Comparison of ENCODE assay signal across 29 mouse cellular contexts in genomic region chrX:96117366-96117765, GRCm38 (mm10). TPM values are rescaled to one million over a fixed set of nuclear protein-coding genes. Genes with fewer than 3 reads are reported as not detected.
DNase-seq lines count a peak whose midpoint lies in the region; ATAC-seq and TF ChIP-seq lines count a peak whose summit lies in the region.
"Had no signal": no experiment of that assay in that cellular context is flagged by ENCODE, and none has a peak within 500 bp of the region (broad histone marks: within the 10 kb centered on the region; RNA-seq: fewer than 3 reads in every experiment).

No protein-coding gene starts in this region.

- H3K4me1 ChIP-seq in embryonic fibroblast, embryonic 13.5 days (ENCODE audit: control insufficient read depth, insufficient read depth, low read length) = peaks cover 4% of the 10 kb centered on the region
- no peaks in the 10 kb centered on the region for H3K4me1 ChIP-seq in hindbrain, embryonic 10.5 days (replicated peaks)
- H3K4me1 ChIP-seq: embryonic facial prominence, embryonic 10.5 days; embryonic facial prominence, embryonic 13.5 days; forebrain, embryonic 10.5 days; forebrain, embryonic 13.5 days; heart, embryonic 15.5 days; hindbrain, embryonic 13.5 days had no signal

- peaks cover 88% of the 10 kb centered on the region for H3K79me2 ChIP-seq in myocyte (ENCODE audit: control insufficient read depth, insufficient read depth)

- H3K4me2 ChIP-seq in myocyte (ENCODE audit: low read depth) = peak overlapping the region; percentile 0
- H3K4me2 ChIP-seq: embryonic facial prominence, embryonic 13.5 days; forebrain, embryonic 13.5 days; heart, embryonic 12.5 days; heart, embryonic 15.5 days; hindbrain, embryonic 13.5 days had no signal

- TF ChIP-seq POLR2A in embryonic fibroblast, embryonic 13.5 days (IDR thresholded peaks at IDR 0.05; ENCODE audit: low read depth, low read length) = no peak
- no peak for TF ChIP-seq POLR2A in myocyte (IDR thresholded peaks at IDR 0.05; ENCODE audit: insufficient read length, low read depth)

- no peak for TF ChIP-seq CTCF in embryonic fibroblast, embryonic 13.5 days (IDR thresholded peaks at IDR 0.05; ENCODE audit: borderline replicate concordance, insufficient read depth, low read length)

- 77% methylated on average over 1 of the region's 1 CpGs for WGBS in hindbrain, embryonic 10.5 days

- peak; percentile 71 for ATAC-seq in megakaryocyte, adult 5-6 weeks (ENCODE audit: poor library complexity, severe bottlenecking)
- ATAC-seq: CD4-positive, CD25-positive, alpha-beta regulatory T cell, adult 4 months; forebrain, embryonic 13.5 days; forebrain, embryonic 16.5 days; hindbrain, postnatal 0 days; inflammation-experienced regulatory T-cells, adult 6 months; intestine, embryonic 16.5 days had no signal

- H3ac ChIP-seq in myocyte (ENCODE audit: control insufficient read depth, insufficient read length) = no peak overlapping the region

- peak overlapping the region; percentile 18; the same call in 1 of the 2 replicates for H3K27ac ChIP-seq in embryonic fibroblast, embryonic 13.5 days (ENCODE audit: insufficient read depth, low read length)
- no peak overlapping the region for H3K27ac ChIP-seq in hindbrain, embryonic 10.5 days
- H3K27ac ChIP-seq: embryonic facial prominence, embryonic 10.5 days; embryonic facial prominence, embryonic 13.5 days; forebrain, embryonic 10.5 days; forebrain, embryonic 13.5 days; gastrocnemius, adult 2 months; heart, embryonic 15.5 days; hindbrain, embryonic 13.5 days; hindbrain, postnatal 0 days had no signal

- peaks cover 13% of the 10 kb centered on the region for H3K36me3 ChIP-seq in myocyte (ENCODE audit: control insufficient read depth, insufficient read depth)
- H3K36me3 ChIP-seq in hindbrain, embryonic 10.5 days = 0 out of 2 replicates have a peak, but pooled peaks cover under 1% of the 10 kb centered on the region
- H3K36me3 ChIP-seq: embryonic facial prominence, embryonic 13.5 days; heart, embryonic 15.5 days; hindbrain, embryonic 13.5 days had no signal

- intact Hi-C loops in heart, postnatal 25 days (cut with DNase I) = no loop called here

- no peaks in the 10 kb centered on the region for H3K27me3 ChIP-seq in myocyte (ENCODE audit: control insufficient read depth, insufficient read depth, insufficient read length)
- no peaks in the 10 kb centered on the region for H3K27me3 ChIP-seq in hindbrain, embryonic 10.5 days (ENCODE audit: insufficient read depth, poor library complexity, severe bottlenecking)
- H3K27me3 ChIP-seq: forebrain, embryonic 13.5 days; heart, embryonic 12.5 days; heart, embryonic 15.5 days; hindbrain, embryonic 13.5 days had no signal

- DNase-seq in hindbrain, embryonic 10.5 days (ENCODE audit: low spot score) = no peak
- DNase-seq in heart, postnatal 25 days (ENCODE audit: low spot score) = no peak
- no peak for DNase-seq in kidney, adult 11 months
- DNase-seq: adrenal gland, adult 8-10 months; adrenal gland, postnatal 25 days; cerebellum, adult 2 months; cerebellum, adult 9-11 months; cerebellum, postnatal 25 days; embryo, embryonic 11 days; gastrocnemius, adult 2 months; gastrocnemius, postnatal 14 days; heart, adult 18-20 months; heart, postnatal 10 days; heart, postnatal 4 days had no signal

- no peaks in the 10 kb centered on the region for H3K9me3 ChIP-seq in hindbrain, embryonic 10.5 days
- H3K9me3 ChIP-seq: embryonic facial prominence, embryonic 10.5 days; embryonic facial prominence, embryonic 13.5 days; forebrain, embryonic 10.5 days; forebrain, embryonic 13.5 days; heart, embryonic 12.5 days; heart, embryonic 15.5 days; hindbrain, embryonic 13.5 days had no signal

- no peak overlapping the region for H3K4me3 ChIP-seq in embryonic fibroblast, embryonic 13.5 days (ENCODE audit: insufficient read depth, low read length)
- H3K4me3 ChIP-seq in myocyte = no peak overlapping the region
- no peak overlapping the region for H3K4me3 ChIP-seq in hindbrain, embryonic 10.5 days
- H3K4me3 ChIP-seq: embryonic facial prominence, embryonic 10.5 days; embryonic facial prominence, embryonic 13.5 days; forebrain, embryonic 10.5 days; forebrain, embryonic 13.5 days; gastrocnemius, adult 2 months; heart, embryonic 12.5 days; heart, embryonic 15.5 days; hindbrain, embryonic 13.5 days had no signal

TF ChIP-seq in myocyte, 11 proteins besides CTCF, POLR2A, EP300 and RAD21:
- TF ChIP-seq SRF (IDR thresholded peaks at IDR 0.05; ENCODE audit: control insufficient read depth, insufficient read length, low read depth) (no peak), POLR2AphosphoS2 (IDR thresholded peaks at IDR 0.05; ENCODE audit: insufficient read length, low read depth) (no peak), USF1 (IDR thresholded peaks at IDR 0.05; ENCODE audit: low read depth) (no peak), REST (IDR thresholded peaks at IDR 0.05; ENCODE audit: insufficient read depth, insufficient read length) (no peak), MAX (IDR thresholded peaks at IDR 0.05; ENCODE audit: low read depth) (no peak), TCF3 (IDR thresholded peaks at IDR 0.05; ENCODE audit: insufficient read length, low read depth) (no peak), E2F4 (IDR thresholded peaks at IDR 0.05; ENCODE audit: insufficient read depth) (no peak), MYOG (IDR thresholded peaks at IDR 0.05; ENCODE audit: control insufficient read depth in 1 of 3, insufficient read depth in 1 of 3, insufficient read length in 2 of 3, low read depth in 2 of 3) (no peak)

RNA-seq across cellular contexts. Expression of gene Msn, which starts 21.5 kb away (rescaled TPM):
- polyA plus RNA-seq in embryonic fibroblast, embryonic 13.5 days (2011; ENCODE audit: insufficient read length, low read depth, missing spikeins) = 473 and 817 TPM in 2 replicates
- total RNA-seq in megakaryocyte, adult 5-6 weeks (2015) = 825 and 881 TPM in 2 replicates
- 296 and 421 TPM in 2 replicates for total RNA-seq in megakaryocyte, adult 5-6 weeks (2017)
- polyA plus RNA-seq in myocyte (2012; fragmentation: generic; extraction: Trizol) = 254 TPM
- polyA plus RNA-seq in hindbrain, embryonic 10.5 days (2016; fragmentation: Nextera tagmentation; extraction: Ambion mirVana) = 122 and 128 TPM in 2 replicates
- 100 to 1,000 TPM; 124 to 133 TPM for total RNA-seq in heart, postnatal 25 days (2021)
